Mouse (Mus musculus): Measurements from ENCODE around the gene Rnaseh2b. TPM values are rescaled to one million over a fixed set of nuclear protein-coding genes. Genes with fewer than 3 reads are reported as not detected.

The Rnaseh2b gene
- polyA plus RNA-seq, 1 experiment from 2014 or later: 53.0 TPM

Other genes with a start within 250 kb of the Rnaseh2b start
- gene Dleu7, start 458 bp downstream of the Rnaseh2b start, polyA plus RNA-seq (2016; fragmentation: Nextera tagmentation; extraction: Ambion mirVana): 0.23 and 0.53 TPM in 2 replicates
- gene Gucy1b2, start 163.7 kb downstream of the Rnaseh2b start, polyA plus RNA-seq (2016; fragmentation: Nextera tagmentation; extraction: Ambion mirVana): 0.05 and 0.21 TPM in 2 replicates

All from limb, embryonic 10.5 days (tissue).